Comparison of ENCODE assay signal across 9 mouse cellular contexts in the genomic region with DNA sequence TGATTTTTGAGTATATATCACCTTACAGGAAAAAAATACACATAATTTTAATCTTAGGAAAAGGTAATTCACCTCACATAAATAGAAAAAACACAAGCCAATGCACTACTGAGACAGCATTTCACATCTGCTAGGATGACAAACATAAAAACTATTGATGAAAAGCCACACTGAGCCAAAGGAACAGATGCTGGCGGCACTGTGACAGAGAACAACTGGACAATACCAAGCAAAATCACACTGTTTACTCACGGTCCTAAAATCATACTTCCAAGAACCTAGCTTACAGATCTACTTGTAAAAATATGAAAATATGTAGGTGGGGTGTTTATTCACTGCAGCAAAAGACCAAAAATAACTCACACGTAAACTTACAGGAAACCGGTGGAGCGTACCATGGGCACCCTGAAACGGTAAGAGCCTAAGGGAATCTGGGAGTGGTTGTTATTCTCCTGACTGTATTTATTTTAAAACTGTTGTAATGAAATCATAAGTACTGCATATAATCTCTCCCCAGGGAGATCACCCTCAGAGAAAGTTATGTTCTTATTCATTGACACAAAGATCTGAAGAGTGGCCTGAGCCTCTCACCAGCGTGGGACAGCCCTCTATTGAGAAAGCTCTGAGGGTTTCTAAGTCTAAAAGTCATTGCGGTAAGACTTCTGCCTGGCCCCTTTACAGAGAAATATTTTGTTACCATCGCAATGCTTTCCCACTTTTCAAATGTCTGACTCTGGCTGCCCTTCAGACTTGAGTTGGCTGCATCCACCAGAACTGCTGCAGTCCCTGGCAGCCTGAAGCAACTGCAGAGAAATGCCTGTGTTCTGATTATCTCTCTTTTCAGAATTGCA. TPM values are rescaled to one million over a fixed set of nuclear protein-coding genes. Genes with fewer than 3 reads are reported as not detected.
A peak's percentile ranks its signal among the peaks of the same experiment; 100 is the strongest.
DNase-seq lines count a peak whose midpoint lies in the region; ATAC-seq and TF ChIP-seq lines count a peak whose summit lies in the region.
"Had no signal": no experiment of that assay in that cellular context is flagged by ENCODE, and none has a peak within 500 bp of the region (broad histone marks: within the 10 kb centered on the region; RNA-seq: fewer than 3 reads in every experiment).

No protein-coding gene starts in this region.

- no peak for TF ChIP-seq CTCF in hindbrain, postnatal 0 days (IDR thresholded peaks at IDR 0.05; ENCODE audit: low read depth)

- H3K4me1 ChIP-seq in hindbrain, postnatal 0 days (ENCODE audit: insufficient read depth, low read length) = no peaks in the 10 kb centered on the region
- no peaks in the 10 kb centered on the region for H3K4me1 ChIP-seq in hindbrain, embryonic 11.5 days (replicated peaks; ENCODE audit: control insufficient read depth, insufficient read depth, low read length)
- H3K4me1 ChIP-seq: megakaryocyte, embryonic 14.5 days had no signal

- DNase-seq in hindbrain, postnatal 0 days (ENCODE audit: low spot score) = peak; percentile 45
- no peak for DNase-seq in hindbrain, embryonic 11.5 days (ENCODE audit: low spot score)
- DNase-seq in adipocyte (ENCODE audit: low spot score) (peak; percentile 74), MN1 (ENCODE audit: low spot score) (no peak)
- peak; percentile 38 for DNase-seq in gastrocnemius, postnatal 10 days
- DNase-seq in lung, postnatal 10 days = peak; percentile 58
- DNase-seq in spleen, adult 18-20 months = no peak
- DNase-seq in retina, embryonic 14.5 days (ENCODE audit: low spot score) = no peak

- H3K4me2 ChIP-seq in hindbrain, postnatal 0 days (ENCODE audit: low read depth, low read length) = no peak overlapping the region
- H3K4me2 ChIP-seq in hindbrain, embryonic 11.5 days (replicated peaks; ENCODE audit: low read depth, low read length) = no peak overlapping the region

- no peak overlapping the region for H3K4me3 ChIP-seq in hindbrain, postnatal 0 days (ENCODE audit: low read length)
- H3K4me3 ChIP-seq in hindbrain, embryonic 11.5 days (ENCODE audit: low read depth, low read length) = no peak overlapping the region
- H3K4me3 ChIP-seq: megakaryocyte, embryonic 14.5 days had no signal

- ATAC-seq in hindbrain, postnatal 0 days = peak; percentile 56; the same call in 1 of the 2 replicates
- no peak for ATAC-seq in hindbrain, embryonic 11.5 days (ENCODE audit: low FRiP score)

- H3K9me3 ChIP-seq in hindbrain, postnatal 0 days (ENCODE audit: low read length) = no peaks in the 10 kb centered on the region
- no peaks in the 10 kb centered on the region for H3K9me3 ChIP-seq in hindbrain, embryonic 11.5 days (ENCODE audit: control insufficient read depth, low read length)
- H3K9me3 ChIP-seq: megakaryocyte, embryonic 14.5 days had no signal

- no peaks in the 10 kb centered on the region for H3K27me3 ChIP-seq in hindbrain, postnatal 0 days (ENCODE audit: insufficient read depth, low read length)
- H3K27me3 ChIP-seq in hindbrain, embryonic 11.5 days (ENCODE audit: control insufficient read depth, insufficient read depth, low read length) = no peaks in the 10 kb centered on the region
- H3K27me3 ChIP-seq: megakaryocyte, embryonic 14.5 days had no signal

- 67% methylated on average over 9 of the region's 9 CpGs for WGBS in hindbrain, postnatal 0 days
- 82% methylated on average over 9 of the region's 9 CpGs for WGBS in hindbrain, embryonic 11.5 days

- no peaks in the 10 kb centered on the region for H3K36me3 ChIP-seq in hindbrain, postnatal 0 days (ENCODE audit: insufficient read depth, low read length)
- no peaks in the 10 kb centered on the region for H3K36me3 ChIP-seq in hindbrain, embryonic 11.5 days (ENCODE audit: control insufficient read depth, insufficient read depth, low read length)

- H3K27ac ChIP-seq in hindbrain, postnatal 0 days = 0 out of 2 replicates have a peak overlapping the region, but pooled peaks have one; percentile 41
- no peak overlapping the region for H3K27ac ChIP-seq in hindbrain, embryonic 11.5 days (ENCODE audit: low read depth, low read length)

- H3K9ac ChIP-seq in hindbrain, postnatal 0 days (replicated peaks; ENCODE audit: low read length) = no peak overlapping the region
- H3K9ac ChIP-seq in hindbrain, embryonic 11.5 days (ENCODE audit: low read depth, low read length) = no peak overlapping the region

RNA-seq across cellular contexts. Expression of a gene that starts 29.4 kb away (rescaled TPM):
- total RNA-seq in hindbrain, postnatal 0 days (2014; rRNA removed) = 3.6 and 5.9 TPM in 2 replicates
- polyA plus RNA-seq in hindbrain, postnatal 0 days (2015; fragmentation: Nextera tagmentation; extraction: Ambion mirVana) = 0.75 and 1.1 TPM in 2 replicates
- polyA plus RNA-seq in hindbrain, embryonic 11.5 days (2014; fragmentation: Nextera tagmentation; extraction: Ambion mirVana) = 2.1 and 2.4 TPM in 2 replicates
- total RNA-seq in gastrocnemius, postnatal 10 days (2021) = 1 to 10 TPM; 4.8 to 6.1 TPM

Comparison
In these comparisons a context has a peak if more than half of its experiments do, and no peak if none do; other contexts are left out.
1. DNase-seq: peak in hindbrain, postnatal 0 days (single experiment), adipocyte (single experiment), gastrocnemius, postnatal 10 days (single experiment) and lung, postnatal 10 days (single experiment); none in hindbrain, embryonic 11.5 days (single experiment), spleen, adult 18-20 months (0 of 2), retina, embryonic 14.5 days (single experiment) and MN1 (single experiment).